Mouse (Mus musculus) gastrocnemius, adult 18-20 months (tissue): ENCODE results near the gene Adamts5. TPM values are rescaled to one million over a fixed set of nuclear protein-coding genes. Genes with fewer than 3 reads are reported as not detected.

ENCODE experiments used
- DNase-seq: peaks from one replicate; pipeline ENCODE4 v3.0.0; 2021; ENCODE audit warnings: low spot score
- total RNA-seq, 2 experiments: library from RNA; stranded (reverse); gene quantifications; 2 replicates each; pipeline ENCODE4 v1.2.3; 2021

Gene Adamts5
- total RNA-seq, 2 experiments from 2014 or later, result 3.3 to 5.6 TPM

GRCm38 (mm10) chr16:85822330-85822916 is 79.2 kb downstream of the Adamts5 start:
- no peak for DNase-seq

GRCm38 (mm10) chr16:85819808-85820458 is 81.7 kb downstream of the Adamts5 start:
- DNase-seq, result no peak

- DNase-seq, result no peak
Measured at GRCm38 (mm10) chr16:85814116-85814515, 87.5 kb downstream of the Adamts5 start.

GRCm38 (mm10) chr16:85807626-85808025 is 94.0 kb downstream of the Adamts5 start:
- DNase-seq, result peak; percentile 79

GRCm38 (mm10) chr16:85807072-85807471 is 94.6 kb downstream of the Adamts5 start:
- DNase-seq, result peak; percentile 76

Other genes with a start within 250 kb of the Adamts5 start
- 10 to 100 TPM in 1 of 2 experiments, 1 to 10 TPM in 1; 8.0 to 39.9 TPM for gene Adamts1, start 98.7 kb downstream of the Adamts5 start, total RNA-seq